Mouse (Mus musculus) cerebellum, adult 2 months (tissue): ENCODE measurements around the gene Rec8.

Experiments used
- CTCF ChIP-seq: fragments of 200-500 bp; IDR thresholded peaks from 2 replicates; pipeline ENCODE4 v1.5.1; 2011; ENCODE audit warnings: low read depth, mild to moderate bottlenecking, control low read depth, low read length, moderate library complexity, borderline replicate concordance; ENCODE audit not compliant: insufficient read depth
- POLR2A ChIP-seq: fragments of 200-500 bp; IDR thresholded peaks from 2 replicates; pipeline ENCODE4 v1.6.1; 2011; ENCODE audit warnings: low read length, control low read depth, borderline replicate concordance; ENCODE audit not compliant: insufficient read depth

DNA sequence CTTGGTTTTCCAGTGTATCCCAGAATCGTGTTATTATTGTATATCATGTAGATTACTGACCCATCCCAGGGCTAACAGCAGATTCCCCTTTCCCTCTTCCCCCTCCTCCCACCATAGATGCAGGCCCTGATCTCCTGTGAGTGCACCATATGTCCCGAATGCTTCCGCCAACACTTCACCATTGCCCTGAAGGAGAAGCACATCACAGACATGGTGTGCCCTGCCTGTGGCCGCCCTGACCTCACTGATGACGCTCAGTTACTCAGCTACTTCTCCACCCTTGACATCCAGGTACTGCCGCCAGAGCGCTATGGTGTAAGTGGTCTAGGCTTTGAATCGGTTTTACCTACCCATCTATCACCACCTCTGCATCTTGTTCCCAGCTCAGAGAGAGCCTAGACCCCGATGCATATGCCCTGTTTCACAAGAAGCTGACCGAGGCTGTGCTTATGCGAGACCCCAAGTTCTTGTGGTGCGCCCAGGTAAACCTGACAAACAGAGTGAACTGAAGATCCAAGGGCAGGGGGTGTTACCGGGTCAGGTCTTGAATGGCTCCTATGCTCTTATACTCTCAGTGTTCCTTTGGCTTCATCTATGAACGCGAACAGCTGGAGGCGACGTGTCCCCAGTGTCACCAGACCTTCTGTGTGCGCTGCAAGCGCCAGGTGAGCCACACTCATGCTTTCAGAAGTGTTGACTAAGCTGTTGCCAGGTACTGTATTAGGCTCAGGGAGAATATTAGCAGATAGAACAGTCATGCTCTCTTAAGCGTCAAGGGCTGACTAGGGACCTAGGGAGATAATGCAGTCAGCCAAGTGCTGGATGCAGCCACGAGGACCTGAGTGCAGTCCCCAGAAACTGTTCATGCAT, 19.1 kb upstream of the Rec8 start:
- TF ChIP-seq POLR2A (no peak), CTCF (no peak)
